Mouse (Mus musculus): Measurements from ENCODE around the gene Ankrd13c. TPM values are rescaled to one million over a fixed set of nuclear protein-coding genes. Genes with fewer than 3 reads are reported as not detected.
A peak's percentile ranks its signal among the peaks of the same experiment; 100 is the strongest.
"Not testable (repeated sequence)": the region's sequence is repeated elsewhere in the genome, so short reads cannot be mapped to it uniquely, and the experiment has no call there.

Ankrd13c gene
- polyA plus RNA-seq (2017; shearing (Covaris generic)) = 10 to 100 TPM; 23.8 to 51.0 (median 35.5) TPM

DNA sequence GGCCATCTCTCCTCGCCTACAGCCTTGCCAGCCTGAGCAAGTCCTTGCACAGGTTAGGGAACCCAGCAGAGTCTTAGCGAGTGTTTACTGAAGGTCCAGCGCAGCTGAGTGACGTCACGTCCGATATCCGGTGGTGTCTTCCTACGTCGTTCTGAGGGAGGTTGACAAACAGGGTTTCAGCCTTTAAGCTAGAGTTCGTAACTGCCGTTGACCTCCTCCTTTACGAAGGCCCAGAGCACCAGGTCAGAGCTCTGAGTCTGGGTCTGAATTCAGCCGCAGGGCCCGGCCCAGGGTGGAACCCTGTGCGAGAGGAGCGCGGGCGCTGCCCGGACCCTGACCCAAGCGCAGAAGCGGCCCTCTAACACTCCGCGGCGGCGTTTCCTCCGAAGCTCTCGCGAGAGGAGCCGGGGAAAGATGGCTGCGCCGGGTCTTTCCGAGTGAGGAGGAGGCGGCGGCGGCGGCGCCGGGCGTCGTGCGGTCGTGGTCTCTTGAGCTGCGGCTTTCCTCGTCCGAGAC, at the start of gene Ankrd13c:
TSS of gene Ankrd13c (plus strand) at position 397 of the 516 bp plus-strand sequence.
- ATAC-seq = peak; percentile 90

- no peak for ATAC-seq
These were observed 49.4 kb upstream of the Ankrd13c start for GRCm38 (mm10) chr3:157897645-157898044.

- ATAC-seq = no peak
These were observed 47.1 kb upstream of the Ankrd13c start for GRCm38 (mm10) chr3:157899986-157900385.

DNA sequence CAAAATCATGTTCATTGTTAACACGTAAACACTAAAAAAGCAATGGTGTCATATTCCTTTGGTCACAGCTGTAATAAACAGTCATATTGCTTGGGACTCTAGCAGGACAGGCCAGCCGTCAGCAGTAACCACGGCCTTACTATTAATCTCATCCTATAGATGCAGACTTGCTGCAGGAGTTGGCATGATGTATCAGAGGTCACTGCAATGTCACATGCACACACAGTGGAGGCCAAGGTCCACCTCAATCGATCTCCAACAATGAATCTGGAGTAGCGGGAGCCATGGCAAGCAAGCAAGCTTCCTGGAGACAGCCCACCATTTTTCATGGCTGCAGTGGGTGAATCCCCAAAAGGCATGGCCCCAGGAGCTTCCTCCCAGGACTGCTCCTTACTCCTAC, 45.3 kb upstream of the Ankrd13c start:
- ATAC-seq = no peak

DNA sequence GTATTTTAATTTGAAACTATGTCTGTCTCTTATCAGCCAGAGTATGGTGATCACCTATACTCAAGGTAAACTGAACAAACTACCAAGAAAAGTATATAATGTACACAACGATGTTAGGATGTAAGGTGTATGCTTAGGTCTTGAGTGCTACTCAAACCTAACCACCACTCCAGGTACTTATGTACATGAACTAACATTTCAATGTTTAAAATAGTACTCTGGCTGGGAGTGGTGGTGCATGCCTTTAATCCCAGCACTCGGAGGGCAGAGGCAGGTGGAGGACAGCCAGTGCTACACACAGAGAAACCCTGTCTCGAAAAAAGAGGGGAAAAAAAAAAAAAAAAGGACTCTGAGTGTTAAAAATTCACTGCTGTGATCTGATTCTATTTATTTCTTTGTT, 38.9 kb upstream of the Ankrd13c start:
- no peak for ATAC-seq

GRCm38 (mm10) chr3:157910262-157910661, 36.8 kb upstream of the Ankrd13c start:
- no peak for ATAC-seq

DNA sequence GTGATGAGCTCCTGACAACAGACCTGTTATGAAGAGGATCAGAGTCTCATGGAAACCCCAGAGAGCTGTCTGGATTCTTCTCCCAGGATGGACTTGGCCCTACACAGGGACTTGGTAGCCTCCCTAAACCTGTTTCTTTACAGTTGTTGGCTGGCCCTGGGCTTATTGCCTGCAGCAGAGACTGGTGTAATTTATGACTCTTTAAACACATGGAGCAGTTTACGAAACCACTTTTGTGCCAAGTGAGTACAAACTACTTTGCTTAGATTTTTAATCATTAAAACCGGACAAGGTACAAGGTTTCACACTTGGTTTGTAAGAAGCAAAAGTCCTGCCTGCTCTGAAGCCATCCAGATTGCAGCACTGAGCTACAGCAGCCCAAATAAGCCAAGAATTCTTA, 34.9 kb upstream of the Ankrd13c start:
- ATAC-seq = no peak

- ATAC-seq = no peak
These were observed 30.7 kb upstream of the Ankrd13c start for GRCm38 (mm10) chr3:157916336-157916735.

DNA sequence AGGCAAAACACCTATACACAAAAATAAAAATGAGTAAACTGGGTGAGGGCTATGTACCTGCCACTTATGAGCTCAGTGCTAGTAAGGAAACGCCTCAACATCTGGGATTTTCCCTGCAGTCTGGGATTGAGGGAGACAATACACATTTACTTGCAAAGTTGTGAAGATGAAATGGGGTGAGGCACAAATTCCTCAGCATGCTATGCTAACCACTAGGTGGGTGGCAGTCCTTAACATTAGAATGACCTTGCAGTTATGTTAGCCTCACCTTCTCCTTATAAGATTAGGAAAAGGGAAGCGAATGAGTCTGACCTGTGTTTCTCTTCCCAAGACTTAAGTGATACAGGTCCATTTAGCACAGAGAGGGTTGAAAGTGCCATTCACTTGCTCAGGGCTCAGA, 25.7 kb upstream of the Ankrd13c start:
- ATAC-seq = no peak

GRCm38 (mm10) chr3:157923268-157923835, 23.7 kb upstream of the Ankrd13c start:
- no peak for ATAC-seq

- peak; percentile 74 for ATAC-seq
These were observed 22.2 kb upstream of the Ankrd13c start, which contains the start of gene Cth for GRCm38 (mm10) chr3:157924692-157925328. Cth (minus strand) TSS chr3:157925077.

DNA sequence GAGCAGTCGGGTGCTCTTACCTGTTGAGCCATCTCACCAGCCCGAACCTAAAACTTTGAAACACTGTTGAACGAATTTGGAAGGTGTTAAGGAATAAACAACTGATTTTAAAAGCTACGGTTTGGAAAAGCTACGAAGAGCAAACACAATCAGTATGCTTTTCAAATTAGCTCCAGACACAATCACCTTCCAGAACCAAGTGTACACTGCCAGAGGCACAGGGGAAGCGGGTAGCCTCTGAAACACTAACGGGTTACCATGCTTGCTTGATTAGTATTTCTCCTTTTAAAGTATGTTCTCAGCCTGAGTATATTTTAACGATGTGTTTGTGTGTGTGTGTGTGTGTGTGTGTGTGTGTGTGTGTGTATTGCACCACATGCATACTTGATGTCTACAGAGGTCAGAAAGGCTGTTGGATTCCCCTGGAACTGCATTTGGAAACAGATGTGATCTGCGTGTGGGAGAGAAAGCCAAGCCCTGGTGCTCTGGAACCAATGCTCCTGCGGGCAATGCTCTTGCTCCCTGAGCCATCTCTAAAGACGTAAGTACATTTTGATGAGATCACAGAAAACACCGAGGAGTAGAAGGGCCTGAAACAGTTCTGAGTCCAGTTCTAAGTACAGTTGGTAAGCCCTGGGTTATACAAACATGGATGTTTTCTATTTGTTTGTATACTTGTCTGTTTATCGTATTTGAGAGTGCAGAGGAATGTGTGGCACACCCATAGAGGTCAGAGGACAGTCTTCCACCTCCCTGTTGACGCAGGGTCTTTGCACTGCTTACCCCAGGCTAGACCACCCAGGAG, 21.1 kb upstream of the Ankrd13c start:
- ATAC-seq = no peak

DNA sequence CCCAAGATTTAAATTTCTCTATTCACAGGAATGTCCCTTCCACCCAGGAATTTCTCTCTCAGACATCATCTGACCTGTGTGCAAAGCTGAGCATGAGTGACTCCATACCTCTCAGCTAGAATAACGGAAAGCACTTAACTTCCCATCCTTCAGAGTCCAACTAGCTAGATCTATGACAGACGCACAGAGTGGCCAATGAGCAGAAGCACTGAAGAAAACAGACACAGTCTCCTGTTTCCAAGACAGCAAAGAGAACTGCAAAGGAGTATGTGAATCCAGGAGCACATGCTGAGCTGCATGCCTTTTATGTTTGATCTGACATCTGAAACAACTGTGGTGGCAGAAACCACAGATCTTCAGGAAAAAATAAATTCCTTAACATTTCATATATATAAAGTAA, 20.3 kb upstream of the Ankrd13c start:
- no peak for ATAC-seq

DNA sequence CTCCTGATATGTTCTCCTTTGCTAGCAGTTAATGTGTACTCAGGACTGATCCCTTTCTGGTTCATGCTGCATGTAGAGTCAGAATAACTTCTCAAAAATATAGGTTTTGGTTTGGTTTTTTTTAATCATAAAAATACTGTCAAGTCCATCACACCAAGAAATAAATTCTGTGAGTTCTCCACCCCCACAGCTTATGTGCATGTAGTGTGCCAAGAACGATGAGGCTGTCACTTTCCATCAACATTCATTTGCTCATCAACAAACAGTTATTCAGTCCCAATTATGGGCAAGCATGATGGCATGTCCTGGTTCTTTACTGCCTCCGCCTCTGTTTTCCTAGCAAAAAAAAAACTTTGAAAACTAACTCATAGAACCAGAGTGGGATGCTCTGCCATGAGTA, 18.3 kb upstream of the Ankrd13c start:
- ATAC-seq = no peak

DNA sequence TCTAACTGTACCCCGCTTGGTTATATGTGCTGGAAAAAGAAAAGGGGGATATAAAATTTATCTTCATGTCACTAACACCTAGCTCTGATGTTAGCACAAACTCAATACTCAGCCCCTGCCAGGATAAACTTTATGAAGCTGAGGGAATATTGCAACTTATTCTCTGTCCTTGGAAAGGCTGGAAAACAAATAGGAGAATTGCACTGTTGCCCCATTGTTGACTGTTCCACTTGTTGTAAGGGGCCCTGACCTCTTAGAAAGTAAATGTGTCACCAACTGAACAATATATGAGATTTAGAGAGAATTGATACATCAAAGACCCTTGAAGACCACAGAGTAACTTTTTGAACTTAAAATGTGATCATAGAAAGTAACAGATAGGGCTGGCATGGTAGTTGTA, 17.6 kb upstream of the Ankrd13c start:
- no peak for ATAC-seq

DNA sequence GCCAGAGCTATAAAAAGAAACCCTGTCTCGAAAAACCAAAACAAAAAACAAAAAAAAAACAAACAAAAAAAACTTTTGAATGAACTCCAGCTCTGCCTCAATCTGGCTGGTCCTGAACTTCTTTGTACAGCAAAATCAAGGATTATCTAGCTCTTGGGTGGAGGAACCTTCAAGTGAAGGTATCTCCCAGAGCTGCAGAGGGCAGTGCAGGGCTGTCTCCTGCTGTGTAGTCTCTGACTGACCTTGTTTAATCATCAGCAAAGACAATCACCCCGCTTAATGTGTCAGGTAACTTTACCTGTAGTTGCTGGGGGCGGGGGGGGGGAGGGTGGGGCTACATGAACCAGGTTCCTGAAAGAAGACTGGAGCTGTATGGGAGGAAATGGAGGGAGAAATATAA, 15.4 kb upstream of the Ankrd13c start:
- ATAC-seq = no peak

- no peak for ATAC-seq
These were observed 15.0 kb upstream of the Ankrd13c start for GRCm38 (mm10) chr3:157932074-157932473.

DNA sequence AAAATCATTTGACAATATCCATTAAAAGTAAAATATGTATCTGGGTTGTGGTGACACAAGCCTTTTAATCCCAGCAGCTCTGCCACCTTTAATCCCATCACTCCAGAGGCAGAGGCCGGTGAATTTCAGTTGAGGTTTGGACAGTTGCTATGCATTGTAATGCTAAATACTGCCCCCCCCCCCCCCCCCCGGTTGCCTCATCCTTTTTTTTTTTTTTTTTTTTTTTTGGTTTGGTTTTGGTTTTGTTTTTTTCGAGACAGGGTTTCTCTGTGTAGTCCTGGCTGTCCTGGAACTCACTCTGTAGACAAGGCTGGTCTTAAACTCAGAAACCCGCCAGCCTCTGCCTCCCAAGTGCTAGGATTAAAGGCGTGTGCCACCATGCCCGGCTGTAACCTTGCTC, 13.8 kb upstream of the Ankrd13c start:
- ATAC-seq = not testable (repeated sequence)

DNA sequence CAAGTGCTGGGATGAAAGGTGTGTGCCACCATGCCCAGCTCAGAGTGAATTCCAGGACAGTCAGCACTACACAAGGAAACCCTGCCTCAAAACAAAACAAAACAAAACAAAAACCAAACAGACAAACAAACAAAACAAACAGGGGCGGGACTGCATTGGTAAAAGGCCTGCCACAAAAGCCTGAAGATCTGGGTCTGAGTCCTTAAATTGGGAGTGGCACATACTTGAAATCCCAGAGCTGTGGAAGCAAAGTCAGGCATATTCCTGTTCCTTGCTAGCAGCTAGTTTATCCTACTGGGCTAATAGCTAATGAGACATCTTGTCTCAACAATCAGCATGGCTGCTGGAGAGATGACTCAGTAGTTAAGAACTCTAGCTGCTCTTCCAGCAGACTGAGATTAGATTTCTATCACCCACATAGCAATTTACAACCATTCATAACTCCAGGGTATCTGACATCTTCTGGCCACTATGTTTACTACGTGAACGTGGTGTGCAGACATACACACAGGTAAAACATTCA, 12.7 kb upstream of the Ankrd13c start:
- ATAC-seq = no peak

DNA sequence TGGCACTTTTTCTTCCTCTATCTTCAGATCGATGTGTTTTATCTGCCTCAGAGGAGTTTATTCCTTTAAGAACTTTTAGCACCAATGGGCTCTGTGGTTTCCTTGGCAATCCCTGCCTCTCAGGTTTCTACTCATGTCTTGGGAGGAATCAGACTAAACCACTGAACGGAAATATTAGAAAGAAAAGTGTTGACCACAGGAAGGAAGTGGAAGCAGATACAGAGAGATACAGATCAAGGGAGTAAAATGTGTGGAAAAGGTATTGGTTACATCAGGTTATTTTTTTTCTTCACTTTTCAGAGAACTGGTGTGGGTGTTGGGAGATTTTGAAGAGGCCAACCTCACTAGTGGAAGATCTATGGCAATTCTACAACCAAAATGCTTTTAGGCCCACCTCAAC, 8.5 kb upstream of the Ankrd13c start:
- peak; percentile 77 for ATAC-seq

DNA sequence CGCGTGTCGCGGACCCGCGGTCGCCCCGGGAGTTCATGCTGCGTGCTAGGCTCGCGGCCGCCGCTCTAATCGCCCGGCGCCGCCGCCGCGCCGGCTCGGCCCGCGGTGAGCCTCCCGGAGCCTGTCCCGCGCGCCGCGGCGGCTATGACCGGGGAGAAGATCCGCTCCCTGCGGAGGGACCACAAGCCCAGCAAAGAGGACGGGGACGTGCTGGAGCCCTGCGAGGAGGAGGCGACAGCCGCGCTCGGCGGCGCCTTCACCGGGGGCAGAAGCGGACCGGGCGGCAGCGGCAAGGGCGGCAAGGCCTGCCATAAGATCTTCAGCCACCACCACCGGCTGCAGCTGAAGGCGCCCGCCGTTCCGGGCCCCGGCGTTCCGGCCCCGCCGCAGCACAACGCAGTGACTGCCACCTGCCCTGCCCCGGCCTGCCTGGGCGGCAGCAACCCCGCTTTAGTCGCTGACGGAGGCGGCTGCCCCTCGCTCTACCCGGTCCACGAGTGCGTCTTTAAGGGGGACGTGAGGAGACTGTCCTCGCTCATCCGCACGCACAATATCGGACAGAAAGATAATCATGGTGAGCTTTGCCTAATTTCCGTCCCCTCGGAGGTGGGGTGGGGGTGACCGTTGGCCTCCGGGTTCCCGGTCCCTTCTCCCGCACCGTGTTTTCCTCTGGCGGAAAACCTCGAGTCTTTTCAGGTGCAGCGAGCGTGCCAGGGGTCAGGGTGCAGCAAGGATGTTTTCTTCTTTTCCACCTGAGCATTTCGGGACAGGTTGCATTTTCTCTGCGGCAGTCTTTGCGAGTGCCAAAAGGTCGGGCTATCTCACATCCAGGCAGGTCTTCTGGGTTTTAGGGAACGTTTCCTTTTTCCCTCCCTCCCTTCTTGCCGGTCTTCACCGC, 593 bp downstream of the Ankrd13c start:
- peak; percentile 39 for ATAC-seq

DNA sequence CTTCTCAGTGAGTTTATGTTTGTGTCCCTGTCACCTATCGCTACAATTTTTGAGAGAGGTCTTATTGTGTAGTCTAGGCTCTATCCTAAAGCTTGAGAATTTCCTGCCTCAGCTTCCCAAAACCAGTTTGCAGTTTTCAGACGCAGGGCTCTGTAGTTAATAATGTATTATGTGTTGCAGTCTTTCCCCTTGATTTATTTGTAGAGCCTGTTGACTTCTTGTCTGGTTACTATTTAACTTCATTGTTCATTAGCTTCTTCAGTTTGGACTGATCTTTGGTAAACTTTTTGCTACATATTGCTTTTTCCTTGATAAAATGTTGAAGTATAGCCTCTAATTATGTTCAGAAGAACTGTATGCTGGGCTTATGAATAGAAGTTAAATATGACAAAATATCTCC, 5.7 kb downstream of the Ankrd13c start:
- ATAC-seq = no peak

Measured in inflammation-experienced regulatory T-cells, adult 6 months (primary cell).